Mouse (Mus musculus): ENCODE data around the gene Rprml. TPM values are rescaled to one million over a fixed set of nuclear protein-coding genes. Genes with fewer than 3 reads are reported as not detected.
"Not testable (repeated sequence)": the region's sequence is repeated elsewhere in the genome, so short reads cannot be mapped to it uniquely, and the experiment has no call there.

The Rprml gene
- polyA plus RNA-seq, 1 experiment from 2014 or later = 0.19 TPM

- no peaks in the 10 kb centered on the region for H3K4me1 ChIP-seq (ENCODE audit: insufficient read depth, low read depth, low read length)
These were observed 17.6 kb downstream of the Rprml start for GRCm38 (mm10) chr11:103666907-103667426.

DNA sequence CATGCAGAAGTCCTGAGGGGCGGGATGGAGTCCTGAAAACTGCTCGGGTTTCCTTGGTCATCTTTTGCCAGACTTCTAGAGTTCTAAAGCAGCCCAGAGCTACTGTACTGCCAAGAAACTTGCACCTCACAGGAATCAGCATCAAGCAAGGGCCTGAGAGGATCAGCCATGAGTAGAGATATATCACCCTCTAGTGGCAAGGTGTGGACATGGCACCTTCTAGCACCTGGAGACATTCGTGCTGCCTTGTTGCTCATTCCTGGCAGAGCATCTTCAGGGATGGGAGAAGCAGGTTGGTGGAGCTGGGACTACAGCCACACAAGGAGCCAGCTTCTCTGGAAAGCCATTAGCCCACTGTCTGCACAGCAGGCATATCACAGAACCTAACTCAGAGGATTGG lies 26.2 kb downstream of the Rprml start:
- H3K4me1 ChIP-seq (ENCODE audit: insufficient read depth, low read depth, low read length) = no peaks in the 10 kb centered on the region
- ATAC-seq (no peak), DNase-seq (ENCODE audit: low spot score) (peak; percentile 41)
- no peak overlapping the region for H3K9ac ChIP-seq (replicated peaks; ENCODE audit: low read depth)
- TF ChIP-seq CTCF (IDR thresholded peaks at IDR 0.05) (peak; percentile 87), EP300 (IDR thresholded peaks at IDR 0.05) (no peak)
- no peak overlapping the region for H3K4me3 ChIP-seq (ENCODE audit: low read depth, low read length)
- H3K9me3 ChIP-seq (ENCODE audit: low read length) = no peaks in the 10 kb centered on the region
- peaks cover 27% of the 10 kb centered on the region for H3K36me3 ChIP-seq (ENCODE audit: insufficient read depth, low read length)
- H3K4me2 ChIP-seq (replicated peaks; ENCODE audit: low read depth, low read length) = no peak overlapping the region
- H3K27me3 ChIP-seq (replicated peaks; ENCODE audit: insufficient read depth, low read length) = no peaks in the 10 kb centered on the region
- WGBS = 36% methylated on average over 3 of the region's 3 CpGs
- no peak overlapping the region for H3K27ac ChIP-seq (ENCODE audit: low read length)

More at GRCm38 (mm10) chr11:103666907-103667426, 17.6 kb downstream of the Rprml start:
- H3K27me3 ChIP-seq (replicated peaks; ENCODE audit: insufficient read depth, low read length) = no peaks in the 10 kb centered on the region
- H3K9ac ChIP-seq (replicated peaks; ENCODE audit: low read depth) = no peak overlapping the region
- ATAC-seq = no peak
- no peak for DNase-seq (ENCODE audit: low spot score)
- H3K9me3 ChIP-seq (ENCODE audit: low read length) = no peaks in the 10 kb centered on the region
- WGBS = 66% methylated on average over 13 of the region's 13 CpGs
- H3K27ac ChIP-seq (ENCODE audit: low read length) = no peak overlapping the region
- no peak overlapping the region for H3K4me3 ChIP-seq (ENCODE audit: low read depth, low read length)
- no peaks in the 10 kb centered on the region for H3K36me3 ChIP-seq (ENCODE audit: insufficient read depth, low read length)
- H3K4me2 ChIP-seq (replicated peaks; ENCODE audit: low read depth, low read length) = no peak overlapping the region
- TF ChIP-seq CTCF (IDR thresholded peaks at IDR 0.05) = no peak
- no peak for TF ChIP-seq EP300 (IDR thresholded peaks at IDR 0.05)

GRCm38 (mm10) chr11:103677042-103677441 lies 27.7 kb downstream of the Rprml start:
- TF ChIP-seq CTCF (IDR thresholded peaks at IDR 0.05) = peak; percentile 71
- not testable (repeated sequence) for H3K4me2 ChIP-seq (replicated peaks; ENCODE audit: low read depth, low read length); H3K4me3 ChIP-seq (ENCODE audit: low read depth, low read length); H3K4me1 ChIP-seq (ENCODE audit: insufficient read depth, low read depth, low read length); H3K27ac ChIP-seq (ENCODE audit: low read length); H3K9ac ChIP-seq (replicated peaks; ENCODE audit: low read depth); H3K27me3 ChIP-seq (replicated peaks; ENCODE audit: insufficient read depth, low read length); H3K9me3 ChIP-seq (ENCODE audit: low read length)
- ATAC-seq = peak; percentile 43; the same call in 1 of the 2 replicates
- 38% methylated on average over 2 of the region's 2 CpGs for WGBS
- peaks cover 41% of the 10 kb centered on the region for H3K36me3 ChIP-seq (ENCODE audit: insufficient read depth, low read length)
- DNase-seq (ENCODE audit: low spot score) = peak; percentile 27

DNA sequence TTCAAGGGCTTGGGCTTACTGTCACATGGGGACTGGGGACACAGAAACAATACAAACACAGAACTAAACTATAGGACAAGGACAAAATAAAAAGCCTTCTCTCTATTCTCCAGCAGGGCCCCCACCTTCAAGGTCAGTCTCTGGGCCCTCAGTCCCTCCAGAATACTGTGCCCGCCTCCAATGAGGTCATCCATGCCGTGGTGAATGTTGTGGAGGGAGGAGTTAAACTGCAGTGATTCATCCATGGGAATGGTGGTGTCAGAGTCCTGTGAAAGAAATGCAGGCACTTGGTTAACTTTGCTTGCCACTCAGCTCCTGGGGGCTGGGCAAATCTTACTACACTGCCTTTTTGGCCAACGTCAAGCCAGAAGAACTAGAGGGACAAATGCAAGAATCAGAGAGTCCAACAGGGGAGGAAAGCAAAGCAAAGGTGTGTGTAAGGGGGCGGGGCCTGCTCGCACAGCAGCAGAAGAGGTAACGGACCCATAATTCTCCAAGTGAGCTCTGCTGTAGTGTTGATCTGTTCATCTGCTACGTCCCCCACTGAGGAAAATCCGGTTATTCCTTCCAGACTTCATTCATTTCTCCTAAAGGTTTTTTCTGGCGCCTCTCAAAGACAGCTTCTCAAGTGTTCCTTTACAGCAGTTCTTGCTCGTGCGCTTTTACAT lies 34.4 kb downstream of the Rprml start:
- DNase-seq (ENCODE audit: low spot score) (no peak), ATAC-seq (no peak)
- no peak for TF ChIP-seq CTCF (IDR thresholded peaks at IDR 0.05)
- Histone ChIP-seq H3K9me3 (ENCODE audit: low read length) (no peaks in the 10 kb centered on the region), H3K27ac (ENCODE audit: low read length) (no peak overlapping the region), H3K4me1 (ENCODE audit: insufficient read depth, low read depth, low read length) (no peaks in the 10 kb centered on the region), H3K36me3 (ENCODE audit: insufficient read depth, low read length) (peaks cover 66% of the 10 kb centered on the region), H3K9ac (replicated peaks; ENCODE audit: low read depth) (no peak overlapping the region), H3K4me3 (ENCODE audit: low read depth, low read length) (no peak overlapping the region), H3K4me2 (replicated peaks; ENCODE audit: low read depth, low read length) (no peak overlapping the region), H3K27me3 (replicated peaks; ENCODE audit: insufficient read depth, low read length) (no peaks in the 10 kb centered on the region)
- WGBS = 71% methylated on average over 11 of the region's 11 CpGs

DNA sequence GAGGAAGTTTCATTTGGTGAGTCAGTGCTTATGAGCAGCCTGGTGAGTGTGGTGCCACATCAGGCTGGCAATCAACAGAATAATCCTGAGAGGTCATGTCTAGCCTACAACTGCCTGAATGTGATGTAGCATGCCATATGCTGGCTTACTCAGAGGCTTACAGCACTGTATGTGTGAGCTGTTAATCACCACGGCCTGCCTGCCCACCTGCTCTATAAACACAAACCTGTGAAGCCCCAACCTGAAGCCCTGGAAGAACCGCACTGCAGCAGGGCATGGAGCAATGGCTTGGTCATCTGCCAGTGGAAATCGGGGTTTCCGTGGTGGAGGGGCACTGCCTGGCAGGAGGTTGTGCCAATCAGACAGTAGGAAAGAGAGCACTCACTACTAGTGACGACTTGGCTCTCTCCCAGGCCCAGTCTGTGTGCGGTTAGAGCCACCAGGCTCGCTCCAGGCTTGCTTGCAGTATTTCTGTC lies 35.9 kb downstream of the Rprml start:
- H3K36me3 ChIP-seq (ENCODE audit: insufficient read depth, low read length) = peaks cover 56% of the 10 kb centered on the region

DNA sequence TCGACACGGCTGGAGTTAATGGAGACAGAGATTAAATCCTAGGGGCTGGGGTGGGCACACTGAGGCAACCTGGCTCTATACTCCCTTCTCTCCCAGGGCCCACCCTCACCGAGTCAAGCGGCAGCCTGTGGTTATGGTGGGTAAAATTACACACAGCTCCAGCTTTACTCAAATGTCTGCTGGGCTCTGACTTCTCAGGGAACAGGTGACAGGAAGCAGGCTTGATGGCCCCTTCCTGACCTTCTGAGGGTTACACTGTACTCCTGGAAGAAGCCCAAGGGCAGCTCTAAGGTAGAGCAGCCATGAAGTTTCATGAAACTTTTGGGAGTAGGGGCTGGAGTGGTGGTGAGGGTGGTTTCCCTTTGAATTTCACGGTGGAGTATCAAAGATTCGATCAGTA lies 37.3 kb downstream of the Rprml start:
- peaks cover 43% of the 10 kb centered on the region for H3K36me3 ChIP-seq (ENCODE audit: insufficient read depth, low read length)
- ATAC-seq = no peak
- no peaks in the 10 kb centered on the region for H3K9me3 ChIP-seq (ENCODE audit: low read length)
- H3K4me1 ChIP-seq (ENCODE audit: insufficient read depth, low read depth, low read length) = no peaks in the 10 kb centered on the region
- no peaks in the 10 kb centered on the region for H3K27me3 ChIP-seq (replicated peaks; ENCODE audit: insufficient read depth, low read length)
- WGBS = 84% methylated on average over 6 of the region's 6 CpGs
- no peak overlapping the region for H3K27ac ChIP-seq (ENCODE audit: low read length)
- H3K4me3 ChIP-seq (ENCODE audit: low read depth, low read length) = no peak overlapping the region
- H3K9ac ChIP-seq (replicated peaks; ENCODE audit: low read depth) = no peak overlapping the region
- no peak for DNase-seq (ENCODE audit: low spot score)
- TF ChIP-seq CTCF (IDR thresholded peaks at IDR 0.05) (no peak), EP300 (IDR thresholded peaks at IDR 0.05) (no peak)
- no peak overlapping the region for H3K4me2 ChIP-seq (replicated peaks; ENCODE audit: low read depth, low read length)

More for the DNA sequence above, 35.9 kb downstream of the Rprml start:
- WGBS = 87% methylated on average over 7 of the region's 7 CpGs
- ATAC-seq (no peak), DNase-seq (ENCODE audit: low spot score) (no peak)
- no peaks in the 10 kb centered on the region for H3K27me3 ChIP-seq (replicated peaks; ENCODE audit: insufficient read depth, low read length)
- H3K9ac ChIP-seq (replicated peaks; ENCODE audit: low read depth) = no peak overlapping the region
- TF ChIP-seq EP300 (IDR thresholded peaks at IDR 0.05) = no peak
- no peak for TF ChIP-seq CTCF (IDR thresholded peaks at IDR 0.05)
- H3K4me3 ChIP-seq (ENCODE audit: low read depth, low read length) = no peak overlapping the region
- H3K4me1 ChIP-seq (ENCODE audit: insufficient read depth, low read depth, low read length) = no peaks in the 10 kb centered on the region
- H3K4me2 ChIP-seq (replicated peaks; ENCODE audit: low read depth, low read length) = no peak overlapping the region
- H3K9me3 ChIP-seq (ENCODE audit: low read length) = no peaks in the 10 kb centered on the region
- H3K27ac ChIP-seq (ENCODE audit: low read length) = no peak overlapping the region
